Mouse (Mus musculus) sigmoid colon, adult 10 weeks (tissue): Measurements from ENCODE around the gene Sco2. TPM values are rescaled to one million over a fixed set of nuclear protein-coding genes. Genes with fewer than 3 reads are reported as not detected.

ENCODE experiments used
- polyA plus RNA-seq: library from polyadenylated mRNA; stranded (reverse); fragments of 350-450 nt; fragmentation: Illumina TruSeq; extraction: RNeasy Lipid Tissue Mini Kit (QIAGEN cat#74804); gene quantifications from one replicate; pipeline ENCODE4 v1.2.3, GENCODE M21; 2014; ENCODE audit warnings: low read depth, low replicate concordance

Gene Sco2
- polyA plus RNA-seq: 0.54 TPM

DNA sequence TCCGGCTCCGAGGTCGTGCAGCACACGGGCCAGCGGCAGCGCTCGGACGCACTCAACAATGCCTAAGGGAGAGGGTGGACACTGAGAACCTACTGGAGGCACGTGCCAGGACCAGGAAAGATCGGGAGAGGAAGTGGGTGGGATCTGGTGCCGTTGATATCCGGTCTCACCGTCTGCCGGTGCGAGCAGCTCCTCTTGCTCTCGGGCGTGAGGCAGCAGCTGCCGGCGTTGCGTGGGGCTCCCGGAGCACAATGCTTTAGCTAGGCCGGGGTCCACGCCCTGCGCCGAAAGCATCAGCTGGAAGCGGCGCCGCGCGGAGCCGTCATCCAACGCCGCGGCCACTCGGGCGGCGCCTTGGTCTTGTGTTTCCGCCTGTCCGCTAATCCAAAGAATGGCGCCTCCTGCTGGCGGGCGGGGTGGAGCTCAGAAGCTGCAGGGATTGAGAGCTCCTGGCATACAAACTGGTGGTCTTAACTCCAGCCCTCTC is at the start of gene Sco2:
Sco2 (minus strand) TSS at position 85 of the 487 bp plus-strand sequence.

DNA sequence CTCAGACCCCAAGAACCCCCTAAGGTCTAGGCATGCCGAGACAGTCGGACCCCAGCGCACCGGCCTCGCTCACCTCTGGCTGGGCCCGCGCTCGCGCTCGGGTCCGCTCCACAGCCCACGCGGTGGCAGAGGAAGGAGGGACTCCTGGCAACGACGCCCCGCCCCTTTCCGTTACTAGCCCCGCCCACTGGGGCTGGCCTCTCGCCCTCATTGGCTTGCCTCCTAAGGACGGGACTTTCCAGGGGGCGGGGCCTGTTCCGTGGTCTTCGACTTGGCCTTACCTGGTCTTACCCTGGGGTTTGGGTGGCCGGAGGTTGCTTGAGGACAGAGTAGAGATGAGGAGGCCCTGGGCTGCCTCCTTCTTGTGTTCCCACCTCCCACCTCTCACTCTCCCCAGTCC is 36.5 kb upstream of the Sco2 start, which contains the start of gene Syce3:
Syce3 (minus strand) TSS at position 386 of the 400 bp plus-strand sequence.

DNA sequence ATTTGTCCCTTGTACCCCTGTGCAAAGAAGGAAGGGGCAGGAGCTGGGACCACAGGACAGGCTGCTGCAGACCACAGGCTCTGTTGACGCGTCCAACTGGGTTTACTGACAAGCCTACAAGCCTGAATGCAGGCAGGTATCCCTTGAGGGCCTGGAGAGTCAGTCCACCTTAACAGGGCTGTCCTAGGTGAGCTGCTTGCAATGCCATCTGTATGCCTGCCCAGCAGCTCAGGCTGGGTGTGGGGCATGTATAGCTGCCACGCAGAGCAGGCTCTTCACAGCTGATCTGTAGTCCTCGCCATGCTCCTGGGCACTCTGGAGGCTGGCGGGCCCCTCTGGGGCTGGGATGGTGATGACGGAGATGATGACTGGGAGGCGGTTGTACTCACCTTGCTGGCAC is 11.0 kb upstream of the Sco2 start, which contains the start of gene Klhdc7b:
Klhdc7b (plus strand) TSS at position 301 of the 400 bp plus-strand sequence.

DNA sequence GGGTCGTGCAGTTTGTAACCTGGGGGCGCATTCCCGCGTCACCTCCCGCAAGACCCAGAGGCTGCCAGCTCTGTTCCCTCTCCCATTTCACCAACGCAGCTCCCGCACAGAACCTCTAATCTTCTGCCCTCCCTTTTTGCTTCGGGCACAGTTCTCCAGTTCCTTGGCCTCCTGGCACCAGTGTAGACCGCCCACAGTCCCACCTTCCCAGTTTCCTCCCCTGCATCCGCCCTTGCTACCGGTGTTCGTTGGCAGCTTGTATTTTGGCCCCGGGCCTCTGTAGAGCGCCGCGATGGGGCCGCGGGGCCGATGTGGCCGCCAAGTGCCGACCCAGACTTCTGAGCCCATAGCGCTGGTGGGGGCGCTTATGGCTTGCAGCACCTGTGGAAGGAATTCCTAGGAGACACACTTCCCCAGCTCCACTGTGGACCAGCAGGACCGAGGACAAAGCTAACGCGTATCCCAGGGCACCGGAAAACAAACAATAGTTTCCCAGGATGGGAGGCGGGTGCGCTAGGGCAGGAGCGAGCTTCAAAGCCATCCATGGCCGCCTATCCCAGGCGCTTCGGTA is 5.3 kb upstream of the Sco2 start, which contains the start of gene Odf3b:
Odf3b (minus strand) TSS at position 452 of the 571 bp plus-strand sequence.

GRCm38 (mm10) chr15:89376957-89377356 is 3.3 kb upstream of the Sco2 start, which contains the start of gene Tymp:
TSS of gene Tymp (minus strand) at chr15:89377039.

DNA sequence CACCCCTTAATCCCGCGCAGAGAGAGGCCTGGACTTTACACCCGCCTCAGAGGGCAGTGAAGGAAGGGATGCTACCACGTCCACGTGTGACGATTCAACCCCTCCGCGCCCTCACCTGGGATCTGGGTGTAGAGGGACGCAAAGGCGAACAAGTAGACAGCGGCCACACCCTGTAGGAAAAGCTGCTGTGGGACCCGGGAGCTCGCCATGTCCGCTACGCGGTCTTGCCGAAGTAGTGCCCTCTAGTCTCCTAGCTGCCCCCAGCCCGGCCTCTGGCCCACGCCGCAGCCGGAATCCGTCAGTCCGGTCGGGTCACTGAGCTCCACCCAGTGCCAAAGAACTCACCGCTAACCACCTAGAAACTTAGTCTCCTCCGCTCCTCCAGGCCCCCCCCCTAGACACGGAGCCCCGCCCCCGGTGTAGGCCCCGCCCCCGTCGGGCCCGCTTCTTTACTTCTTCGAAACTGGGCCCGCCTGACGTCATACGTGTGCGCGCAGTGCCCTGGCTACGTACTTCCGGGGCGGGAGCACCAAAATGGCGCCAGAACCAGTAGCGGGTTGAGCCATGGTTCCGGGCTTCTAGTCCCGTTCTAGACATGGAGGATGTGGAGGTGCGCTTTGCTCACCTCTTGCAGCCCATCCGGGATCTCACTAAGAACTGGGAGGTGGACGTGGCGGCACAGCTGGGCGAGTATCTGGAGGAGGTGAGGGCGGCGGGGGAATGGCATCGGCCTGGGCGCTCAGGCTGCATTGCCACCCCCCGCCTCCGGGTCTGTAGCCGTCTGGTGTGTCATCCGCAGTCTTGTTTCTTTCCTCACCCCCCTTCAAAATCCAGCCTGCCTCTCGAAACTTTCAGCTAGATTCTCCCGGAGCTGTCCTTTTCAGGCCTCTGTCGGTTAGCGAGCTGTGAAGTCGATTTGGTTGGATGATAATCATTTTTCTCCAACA is 18.1 kb downstream of the Sco2 start, which contains the start of the genes Lmf2 and Ncaph2:
Lmf2 (minus strand) TSS at position 419 of the 947 bp plus-strand sequence.
Ncaph2 (plus strand) TSS at position 479 of the 947 bp plus-strand sequence.

GRCm38 (mm10) chr15:89334271-89334670 is 39.4 kb downstream of the Sco2 start, which contains the start of gene Miox:
TSS of gene Miox (plus strand) at chr15:89334398.

DNA sequence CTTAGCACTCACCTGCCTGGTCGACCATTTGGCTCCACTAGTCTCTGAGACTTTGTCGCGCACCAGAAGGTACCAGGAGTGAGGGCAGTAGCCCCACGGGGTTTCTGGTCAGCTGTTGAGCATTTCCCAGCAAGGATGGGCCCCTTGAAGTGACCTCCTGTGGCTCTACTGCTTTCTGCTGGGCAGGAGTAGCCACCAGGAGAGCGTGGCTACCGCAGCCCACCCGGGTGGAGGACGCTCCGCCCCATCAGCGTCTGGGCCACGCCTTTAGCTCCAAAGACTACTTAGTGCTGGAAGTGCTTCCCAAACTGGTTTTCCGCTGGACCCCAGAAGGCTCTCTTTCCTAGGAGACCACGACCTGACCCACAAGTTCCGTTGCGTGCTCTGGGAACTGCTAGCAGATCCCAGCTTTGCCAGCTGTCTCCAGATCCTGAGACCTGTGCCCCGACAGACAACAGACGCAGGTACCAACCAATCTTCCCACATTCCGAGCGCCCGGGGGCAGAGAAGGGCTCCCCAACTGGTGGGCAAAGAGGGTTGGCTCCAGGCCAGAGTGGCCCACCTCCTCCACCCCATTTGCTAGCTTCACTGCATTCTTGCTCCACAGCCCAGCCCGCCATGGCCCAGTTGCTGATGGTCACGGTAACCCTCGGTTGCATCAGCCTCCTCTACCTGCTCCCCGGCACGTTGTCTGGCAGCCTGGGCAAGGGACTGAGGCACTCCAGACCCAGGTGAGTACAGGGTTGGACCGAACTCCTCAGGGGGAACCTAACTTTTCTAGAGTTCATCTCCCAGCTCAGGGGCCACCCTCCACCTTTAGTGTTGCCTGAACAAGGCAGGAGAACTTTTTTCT is 50.8 kb downstream of the Sco2 start, which contains the start of gene Adm2:
Adm2 (plus strand) TSS at position 51 of the 853 bp plus-strand sequence.

Other genes with a start within 250 kb of the Sco2 start
- 0.63 TPM for gene Hdac10, start 245.1 kb downstream of the Sco2 start, polyA plus RNA-seq
- 1.2 TPM for gene Mapk12, start 233.1 kb downstream of the Sco2 start, polyA plus RNA-seq
- 0.41 TPM for gene Mapk11, start 224.2 kb downstream of the Sco2 start, polyA plus RNA-seq
- 8.3 TPM for gene Plxnb2, start 193.1 kb downstream of the Sco2 start, polyA plus RNA-seq
- 0.66 TPM for gene Dennd6b, start 177.3 kb downstream of the Sco2 start, polyA plus RNA-seq
- 12.7 TPM for gene Ppp6r2, start 162.3 kb downstream of the Sco2 start, polyA plus RNA-seq
- gene Sbf1, start 58.5 kb downstream of the Sco2 start, polyA plus RNA-seq: 4.3 TPM
- not detected for gene Adm2, start 51.1 kb downstream of the Sco2 start, polyA plus RNA-seq
- not detected for gene Miox, start 39.4 kb downstream of the Sco2 start, polyA plus RNA-seq
- 5.0 TPM for gene Lmf2, start 18.2 kb downstream of the Sco2 start, polyA plus RNA-seq
- gene Ncaph2, start 18.1 kb downstream of the Sco2 start, polyA plus RNA-seq: 11.4 TPM
- gene Tymp, start 3.2 kb upstream of the Sco2 start, polyA plus RNA-seq: not detected
- not detected for gene Odf3b, start 5.4 kb upstream of the Sco2 start, polyA plus RNA-seq
- gene Klhdc7b, start 11.1 kb upstream of the Sco2 start, polyA plus RNA-seq: not detected
- not detected for gene Syce3, start 36.7 kb upstream of the Sco2 start, polyA plus RNA-seq
- gene Cpt1b, start 52.0 kb upstream of the Sco2 start, polyA plus RNA-seq: not detected
- gene C730034F03Rik, start 55.7 kb upstream of the Sco2 start, polyA plus RNA-seq: 3.1 TPM
- gene Gm44502, start 55.9 kb upstream of the Sco2 start, polyA plus RNA-seq: 0.19 TPM
- 107 TPM for gene Chkb, start 56.1 kb upstream of the Sco2 start, polyA plus RNA-seq
- gene Mapk8ip2, start 80.1 kb upstream of the Sco2 start, polyA plus RNA-seq: 0.63 TPM
- gene Arsa, start 103.6 kb upstream of the Sco2 start, polyA plus RNA-seq: 3.2 TPM
- 0.22 TPM for gene Shank3, start 125.8 kb upstream of the Sco2 start, polyA plus RNA-seq
- not detected for gene Acr, start 194.5 kb upstream of the Sco2 start, polyA plus RNA-seq
- 9.3 TPM for gene Rabl2, start 218.1 kb upstream of the Sco2 start, polyA plus RNA-seq